Mouse (Mus musculus) ZHBTc4 (cell line): ENCODE measurements around the gene Tmem132c.

ENCODE experiments used
- DNase-seq: peaks from one replicate; pipeline ENCODE4 v3.0.0-alpha.2; 2011; ENCODE audit warnings: low read depth, low spot score

Tmem132c gene

GRCm38 (mm10) chr5:127241136-127241924 is at the start of gene Tmem132c:
TSS of gene Tmem132c (plus strand) at chr5:127241808.
- peak; percentile 93 for DNase-seq

DNA sequence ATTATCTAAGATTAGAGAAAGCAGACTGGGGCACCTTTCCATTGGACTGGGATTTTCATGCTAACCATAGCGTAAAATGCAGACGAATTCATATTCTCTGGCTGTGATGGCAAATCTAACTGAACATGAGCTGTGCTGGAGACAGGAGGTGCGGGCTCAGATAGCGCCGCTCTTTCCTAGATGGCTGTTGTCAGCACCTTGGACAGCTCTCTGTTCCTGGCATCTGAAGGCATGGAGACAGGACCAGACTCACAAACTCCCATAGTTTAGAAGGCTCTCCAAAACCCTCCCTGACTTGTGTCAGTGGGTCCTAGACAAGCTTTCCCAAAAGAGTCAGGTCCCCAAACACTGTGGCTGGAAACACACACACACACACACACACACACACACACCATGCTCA is 49.7 kb upstream of the Tmem132c start:
- DNase-seq, result peak; percentile 70

DNA sequence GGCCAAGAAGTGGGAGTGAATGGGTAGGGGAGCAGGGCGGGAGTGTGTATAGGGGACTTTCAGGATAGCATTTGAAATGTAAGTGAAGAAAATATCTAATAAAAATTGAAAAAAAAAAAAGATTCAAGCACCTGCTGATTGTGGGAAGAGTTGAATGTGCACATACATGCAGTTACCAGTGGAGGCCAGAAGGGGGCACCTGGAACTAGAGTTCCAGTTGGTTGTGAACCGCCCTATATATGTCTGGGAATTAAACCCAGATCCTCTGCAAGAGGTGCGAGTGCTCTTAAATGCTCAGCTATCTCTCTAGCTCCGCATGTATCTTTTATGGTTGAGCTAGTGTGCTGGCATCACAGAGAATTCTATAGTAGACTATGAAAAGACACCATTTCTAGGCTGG is 42.8 kb upstream of the Tmem132c start:
- DNase-seq, result peak; percentile 57

DNA sequence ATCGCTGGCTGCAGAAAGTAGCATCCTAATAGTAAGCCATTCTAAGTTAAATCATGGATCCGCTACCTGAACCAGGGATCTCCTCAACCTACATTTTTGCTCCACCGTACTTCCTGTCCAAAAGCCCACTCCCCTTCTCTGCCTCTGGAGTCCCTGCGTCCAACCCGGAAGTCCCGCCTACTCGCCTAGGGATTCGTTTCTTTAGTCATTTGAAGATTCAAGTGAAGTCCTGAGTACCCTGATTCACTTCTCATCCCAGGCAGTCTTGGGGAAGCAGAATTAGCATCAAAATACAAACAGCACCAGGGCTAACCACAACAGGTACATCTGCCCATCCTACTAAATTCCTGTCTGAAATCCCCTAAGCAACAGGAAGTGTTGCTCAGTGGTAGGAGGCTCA is 36.7 kb upstream of the Tmem132c start:
- peak; percentile 41 for DNase-seq

- no peak for DNase-seq
These were observed 25.2 kb upstream of the Tmem132c start for GRCm38 (mm10) chr5:127216389-127216788.

DNA sequence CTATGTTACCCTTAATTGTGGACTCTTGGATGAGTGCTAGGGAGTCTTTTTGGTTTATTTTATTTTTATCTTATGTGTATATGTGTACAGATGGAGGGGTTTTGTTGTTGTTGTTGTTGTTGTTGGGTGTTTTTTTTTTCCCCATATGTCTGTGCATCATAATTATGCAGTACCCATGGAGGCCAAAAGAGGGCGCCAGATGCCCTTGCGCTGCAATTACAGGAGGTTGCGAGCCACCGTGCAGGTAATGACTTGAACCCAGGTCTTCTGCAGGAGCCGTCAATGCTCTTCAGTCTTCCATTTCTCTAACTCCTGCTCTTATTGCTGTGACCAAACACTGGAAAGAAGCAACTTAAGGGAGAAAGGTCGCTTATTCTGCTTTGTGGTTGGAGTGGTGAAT is 23.9 kb upstream of the Tmem132c start:
- DNase-seq, result peak; percentile 50

GRCm38 (mm10) chr5:127227929-127228595 is 13.5 kb upstream of the Tmem132c start:
- peak; percentile 76 for DNase-seq

DNA sequence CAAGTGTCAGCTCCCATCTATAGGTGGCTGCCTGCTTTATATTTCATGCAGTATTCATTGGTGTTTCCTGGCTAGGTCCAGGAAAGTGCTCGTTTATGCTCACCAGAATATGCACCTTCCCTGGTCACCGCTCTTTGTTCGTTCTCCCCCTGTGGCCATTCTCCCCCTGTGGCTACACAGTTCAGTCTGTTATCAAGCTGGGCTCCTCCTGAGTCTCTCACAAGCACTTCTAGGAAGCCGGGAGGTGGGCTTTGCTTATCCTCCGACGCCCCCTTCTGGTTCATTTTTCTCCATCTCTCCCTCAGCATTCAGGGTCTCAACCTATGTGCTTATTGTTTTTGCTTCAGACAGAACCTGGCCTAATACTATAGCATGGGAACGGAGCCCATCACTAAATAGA is 6.9 kb upstream of the Tmem132c start:
- peak; percentile 63 for DNase-seq

DNA sequence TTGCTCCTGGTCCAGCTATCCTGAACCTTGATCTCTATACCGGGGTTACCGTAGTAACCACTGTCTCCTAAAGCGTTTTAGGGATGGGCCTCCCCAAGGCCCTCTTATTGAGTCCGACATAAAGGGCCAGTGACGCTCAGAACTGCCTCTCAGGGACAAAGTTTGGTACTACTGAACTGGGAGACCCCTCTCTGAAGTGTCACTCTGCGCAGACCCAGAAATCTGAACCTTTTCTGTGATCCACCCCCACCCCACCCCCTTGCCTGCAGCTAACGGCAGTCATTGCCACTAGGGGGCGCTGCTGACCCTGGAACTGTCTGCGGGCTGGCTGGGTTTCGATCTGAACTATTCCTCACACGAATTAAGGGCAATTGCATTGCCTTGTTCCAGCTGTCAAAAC is 6.4 kb upstream of the Tmem132c start:
- DNase-seq, result peak; percentile 77

- DNase-seq, result no peak
These were observed 1.9 kb upstream of the Tmem132c start for GRCm38 (mm10) chr5:127239706-127240105.

DNA sequence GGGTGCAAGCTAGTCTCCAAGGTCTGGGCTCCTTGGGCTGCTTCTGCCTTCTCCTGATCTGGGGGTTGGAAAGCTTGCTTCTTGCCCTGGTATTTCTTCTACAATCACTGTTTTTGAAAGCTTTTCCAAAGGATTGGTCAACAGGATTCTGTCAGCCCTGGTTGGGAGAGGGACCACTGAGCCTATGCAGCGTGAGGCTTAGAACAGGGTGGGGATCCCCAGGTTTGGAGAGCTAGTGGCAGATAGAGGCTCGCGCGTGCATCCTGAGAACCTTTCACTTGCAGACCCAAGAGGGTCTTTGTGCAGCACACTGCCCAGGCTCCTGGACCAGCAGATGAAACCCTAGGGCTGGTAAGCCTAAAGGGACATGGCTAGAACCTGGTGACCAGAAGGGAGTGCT is 962 bp upstream of the Tmem132c start:
- no peak for DNase-seq

GRCm38 (mm10) chr5:127241925-127242762 is 536 bp downstream of the Tmem132c start:
- DNase-seq, result peak; percentile 65

- DNase-seq, result no peak
These were observed 1.2 kb downstream of the Tmem132c start for GRCm38 (mm10) chr5:127242763-127243160.

- DNase-seq, result peak; percentile 21
These were observed 1.6 kb downstream of the Tmem132c start for GRCm38 (mm10) chr5:127243209-127243608.

- peak; percentile 31 for DNase-seq
These were observed 2.0 kb downstream of the Tmem132c start for GRCm38 (mm10) chr5:127243611-127244010.

DNA sequence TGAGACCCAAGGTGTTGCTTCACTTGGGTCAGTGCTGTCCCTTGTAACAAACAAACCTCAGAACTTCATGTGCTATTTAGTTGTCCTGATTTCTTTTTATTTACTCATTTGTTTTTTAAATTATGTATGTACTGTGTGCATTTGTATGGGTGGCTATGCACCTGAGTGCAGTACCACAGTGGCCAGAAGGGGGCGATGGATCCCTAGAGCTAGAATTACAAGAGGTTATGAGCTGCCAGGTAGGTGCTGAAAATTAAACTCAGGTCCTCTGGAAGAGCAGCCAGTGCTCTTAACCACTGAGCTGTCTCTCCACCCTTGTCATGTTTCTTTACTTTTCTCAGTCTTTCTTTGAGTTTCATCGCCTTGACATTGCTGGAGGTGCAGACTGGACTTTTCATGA is 11.7 kb downstream of the Tmem132c start:
- peak; percentile 60 for DNase-seq

DNA sequence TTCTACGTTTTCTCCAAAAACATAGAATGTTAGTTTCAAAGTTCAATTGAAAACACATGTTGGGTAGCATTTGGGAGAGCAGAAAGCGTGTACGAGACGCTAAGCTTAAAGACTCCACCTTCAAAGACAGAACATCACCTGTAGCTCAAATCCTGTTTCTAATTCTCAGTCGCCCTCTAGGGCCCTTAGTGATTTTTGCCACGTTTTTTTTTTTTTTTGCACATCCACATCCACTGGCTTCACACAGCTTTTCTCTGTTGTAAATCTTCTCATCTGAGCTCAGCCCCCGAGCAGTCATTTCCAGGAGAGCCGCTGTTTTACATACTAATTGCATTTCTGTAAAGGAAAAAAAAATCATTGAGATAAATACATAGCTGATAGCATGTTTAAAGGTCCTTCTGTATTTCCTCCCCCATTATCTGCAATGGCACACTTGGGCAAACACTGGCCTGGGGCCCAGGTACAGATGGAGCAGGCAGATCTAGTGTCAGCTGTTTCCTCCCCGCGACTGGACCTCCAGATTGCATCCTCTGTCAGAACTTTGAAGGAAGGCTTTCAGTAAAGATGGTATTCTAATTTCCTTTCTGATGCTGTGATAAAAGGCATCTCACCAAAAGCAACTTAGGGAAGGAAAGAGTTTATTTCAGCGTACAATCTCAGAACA is 15.5 kb downstream of the Tmem132c start:
- DNase-seq, result no peak

DNA sequence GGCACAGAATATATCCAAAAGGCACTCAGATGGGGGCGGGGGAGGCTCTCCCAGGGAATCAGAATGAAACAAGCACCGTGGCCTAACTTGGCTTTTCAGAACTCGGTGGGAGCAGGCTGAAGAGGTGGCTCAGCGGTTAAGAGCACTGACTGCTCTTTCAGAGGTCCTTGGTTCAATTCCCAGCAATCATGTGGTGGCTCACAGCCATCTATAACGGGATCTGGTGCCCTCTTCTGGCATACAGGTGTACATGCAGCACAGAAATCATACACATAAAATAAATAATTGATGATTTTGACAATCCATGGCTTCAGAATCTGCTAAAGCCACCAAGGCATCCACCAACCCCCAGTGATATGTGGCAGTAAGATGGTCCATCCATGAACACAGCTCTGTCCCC is 20.5 kb downstream of the Tmem132c start:
- DNase-seq, result peak; percentile 52

DNA sequence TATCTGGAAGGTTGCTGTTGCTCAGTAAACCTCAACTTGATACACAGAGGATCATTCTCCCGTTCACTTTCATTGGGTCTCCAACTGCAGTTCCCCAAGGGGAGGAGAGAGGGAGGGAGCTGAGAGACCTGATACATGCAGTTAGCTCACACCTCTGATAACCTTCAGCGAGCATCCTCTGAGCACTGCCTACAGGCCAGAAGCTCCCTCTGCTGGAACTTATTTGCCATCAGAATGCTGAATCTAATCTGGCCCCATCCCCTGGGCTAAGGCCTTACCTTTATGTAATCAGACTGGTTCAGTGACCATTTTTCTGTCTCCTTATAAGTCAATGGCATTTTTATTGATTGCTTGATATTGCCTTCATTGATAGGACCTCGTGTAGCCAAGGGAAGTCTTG is 29.5 kb downstream of the Tmem132c start:
- DNase-seq, result peak; percentile 38

DNA sequence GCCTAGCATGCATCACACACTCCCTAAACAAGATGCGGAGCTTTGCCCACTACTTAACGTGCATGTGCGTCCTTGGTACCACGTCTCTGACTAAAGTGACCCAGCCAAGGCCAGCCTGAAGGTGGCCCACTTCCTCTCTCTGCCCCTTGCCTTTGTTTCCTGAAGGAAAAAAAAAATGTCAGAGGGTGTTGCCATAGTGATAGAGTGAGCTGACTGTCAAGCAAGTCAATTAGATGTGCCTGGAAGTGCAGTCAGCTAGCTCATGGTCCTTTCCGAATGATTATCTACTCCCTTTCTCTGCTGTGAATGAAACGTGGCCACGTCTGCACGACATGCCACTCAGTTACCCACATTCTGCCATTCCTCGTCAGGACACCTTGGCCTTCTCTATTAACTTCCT is 37.9 kb downstream of the Tmem132c start:
- DNase-seq, result peak; percentile 19

GRCm38 (mm10) chr5:127281186-127281585 is 39.6 kb downstream of the Tmem132c start:
- no peak for DNase-seq
